In genomic region chr15:25753878-25754277, GRCm38 (mm10) we compare ENCODE assay signal across 15 mouse cellular contexts.
A peak's percentile ranks its signal among the peaks of the same experiment; 100 is the strongest.
DNase-seq lines count a peak whose midpoint lies in the region; ATAC-seq and TF ChIP-seq lines count a peak whose summit lies in the region.
"Had no signal": no experiment of that assay in that cellular context is flagged by ENCODE, and none has a peak within 500 bp of the region (broad histone marks: within the 10 kb centered on the region; RNA-seq: fewer than 3 reads in every experiment).

No protein-coding gene starts in this region.

- H3K4me1 ChIP-seq in ES-E14 (ENCODE audit: control insufficient read depth in 2 of 2, insufficient read depth in 2 of 2, low read length in 2 of 2, poor library complexity in 1 of 2): peaks cover 11 to 12% of the 10 kb centered on the region in 2 experiments
- H3K4me1 ChIP-seq in forebrain, embryonic 11.5 days (replicated peaks; ENCODE audit: control insufficient read depth, insufficient read depth, low read length): peaks cover 23% of the 10 kb centered on the region
- peaks cover 22% of the 10 kb centered on the region for H3K4me1 ChIP-seq in hindbrain, embryonic 14.5 days (replicated peaks; ENCODE audit: control insufficient read depth, insufficient read depth, low read length)
- H3K4me1 ChIP-seq in midbrain, postnatal 0 days (ENCODE audit: insufficient read depth, low read length): peaks cover 7% of the 10 kb centered on the region; the same call in 1 of the 2 replicates
- H3K4me1 ChIP-seq: heart, embryonic 13.5 days had no signal

- H3K9me3 ChIP-seq in ES-E14 (ENCODE audit: control insufficient read depth, insufficient read depth, low read depth, low read length): no peaks in the 10 kb centered on the region
- H3K9me3 ChIP-seq in forebrain, embryonic 11.5 days (ENCODE audit: control insufficient read depth, low read length): no peaks in the 10 kb centered on the region
- H3K9me3 ChIP-seq in hindbrain, embryonic 14.5 days (ENCODE audit: control insufficient read depth, low read length): no peaks in the 10 kb centered on the region
- no peaks in the 10 kb centered on the region for H3K9me3 ChIP-seq in midbrain, postnatal 0 days (ENCODE audit: low read length)
- H3K9me3 ChIP-seq: heart, embryonic 13.5 days had no signal

- H3K4me2 ChIP-seq in forebrain, embryonic 11.5 days (ENCODE audit: low read depth, low read length, severe bottlenecking): peak overlapping the region; percentile 61
- peak overlapping the region; percentile 47 for H3K4me2 ChIP-seq in hindbrain, embryonic 14.5 days (replicated peaks)
- H3K4me2 ChIP-seq in midbrain, postnatal 0 days (ENCODE audit: low read depth, low read length, poor library complexity, severe bottlenecking): peak overlapping the region; percentile 33
- H3K4me2 ChIP-seq: heart, embryonic 13.5 days; limb, embryonic 12.5 days had no signal

- peak; percentile 69 for DNase-seq in ES-E14 (ENCODE audit: low read depth, low spot score)
- peak; percentile 52 for DNase-seq in forebrain, embryonic 11.5 days (ENCODE audit: low spot score)
- no peak for DNase-seq in hindbrain, embryonic 14.5 days (ENCODE audit: low spot score)
- DNase-seq in midbrain, postnatal 0 days (ENCODE audit: low spot score): peak; percentile 40
- no peak for DNase-seq in gastrocnemius, adult 8-10 months (ENCODE audit: low spot score in 2 of 2)
- no peak for DNase-seq in right cerebral cortex, adult 18-20 months
- no peak for DNase-seq in lung, postnatal 14 days
- DNase-seq: adrenal gland, postnatal 25 days; gastrocnemius, adult 2 months; liver, postnatal 0 days had no signal

- H3K36me3 ChIP-seq in ES-E14 (ENCODE audit: control insufficient read depth, insufficient read depth, low read length, poor library complexity, severe bottlenecking): peaks cover 3% of the 10 kb centered on the region
- no peaks in the 10 kb centered on the region for H3K36me3 ChIP-seq in forebrain, embryonic 11.5 days (ENCODE audit: control insufficient read depth, insufficient read depth, low read length)
- H3K36me3 ChIP-seq in hindbrain, embryonic 14.5 days (replicated peaks; ENCODE audit: control insufficient read depth, insufficient read depth): no peaks in the 10 kb centered on the region
- H3K36me3 ChIP-seq in midbrain, postnatal 0 days (ENCODE audit: insufficient read depth, low read length): no peaks in the 10 kb centered on the region

- ATAC-seq in forebrain, embryonic 11.5 days (replicated peaks; ENCODE audit: low FRiP score): peak; percentile 26
- no peak for ATAC-seq in hindbrain, embryonic 14.5 days (ENCODE audit: low FRiP score)
- ATAC-seq in midbrain, postnatal 0 days (ENCODE audit: low FRiP score): no peak
- ATAC-seq: CD4-positive, CD25-positive, alpha-beta regulatory T cell, adult 4 months; inflammation-experienced regulatory T-cells, adult 6 months; liver, postnatal 0 days had no signal

- peak overlapping the region; percentile 61 to 73 for H3K4me3 ChIP-seq in ES-E14 (ENCODE audit: insufficient read depth in 1 of 2, low read depth in 1 of 2, low read length in 2 of 2, poor library complexity in 1 of 2, severe bottlenecking in 1 of 2)
- peak overlapping the region; percentile 38 for H3K4me3 ChIP-seq in forebrain, embryonic 11.5 days (ENCODE audit: low read depth, low read length)
- peak overlapping the region; percentile 24 for H3K4me3 ChIP-seq in hindbrain, embryonic 14.5 days (replicated peaks; ENCODE audit: low read length)
- H3K4me3 ChIP-seq in midbrain, postnatal 0 days (ENCODE audit: low read depth, low read length): peak overlapping the region; percentile 22
- H3K4me3 ChIP-seq: gastrocnemius, adult 2 months; heart, embryonic 13.5 days; limb, embryonic 12.5 days had no signal

- in situ Hi-C loops in ES-E14 (cut with MboI; ENCODE audit: low sequenced_read_pairs in 2 of 2, unreplicated experiment in 2 of 2): no loop called here

- peak overlapping the region; percentile 52; the same call in 1 of the 2 replicates for H3K9ac ChIP-seq in ES-E14 (ENCODE audit: insufficient read depth, low read depth, low read length, poor library complexity, severe bottlenecking)
- peak overlapping the region; percentile 78 for H3K9ac ChIP-seq in forebrain, embryonic 11.5 days (ENCODE audit: low read length)
- peak overlapping the region; percentile 56; the same call in 1 of the 2 replicates for H3K9ac ChIP-seq in hindbrain, embryonic 14.5 days
- no peak overlapping the region for H3K9ac ChIP-seq in midbrain, postnatal 0 days (replicated peaks; ENCODE audit: low read length, poor library complexity, severe bottlenecking)
- H3K9ac ChIP-seq: heart, embryonic 13.5 days; liver, postnatal 0 days had no signal

- no peaks in the 10 kb centered on the region for H3K27me3 ChIP-seq in forebrain, embryonic 11.5 days (ENCODE audit: control insufficient read depth, insufficient read depth, low read length)
- no peaks in the 10 kb centered on the region for H3K27me3 ChIP-seq in hindbrain, embryonic 14.5 days (ENCODE audit: control insufficient read depth, insufficient read depth, low read length)
- H3K27me3 ChIP-seq in midbrain, postnatal 0 days (ENCODE audit: insufficient read depth, low read length): no peaks in the 10 kb centered on the region
- H3K27me3 ChIP-seq: heart, embryonic 13.5 days; limb, embryonic 12.5 days had no signal

- peak overlapping the region; percentile 98 for H3K27ac ChIP-seq in ES-E14 (ENCODE audit: insufficient read depth, low read depth, low read length, poor library complexity, severe bottlenecking)
- peak overlapping the region; percentile 97 for H3K27ac ChIP-seq in forebrain, embryonic 11.5 days (ENCODE audit: low read depth, low read length)
- H3K27ac ChIP-seq in hindbrain, embryonic 14.5 days: peak overlapping the region; percentile 81
- H3K27ac ChIP-seq in midbrain, postnatal 0 days (ENCODE audit: low read depth, low read length): peak overlapping the region; percentile 57
- H3K27ac ChIP-seq: gastrocnemius, adult 2 months; heart, embryonic 13.5 days; kidney, postnatal 0 days; limb, embryonic 12.5 days had no signal

- no peak for TF ChIP-seq CTCF in midbrain, postnatal 0 days (IDR thresholded peaks at IDR 0.05)

TF ChIP-seq in ES-E14, 5 proteins besides CTCF, POLR2A, EP300 and RAD21:
- TF ChIP-seq HCFC1 (IDR thresholded peaks at IDR 0.05; ENCODE audit: borderline replicate concordance, insufficient read depth, low read length) (0 out of 2 replicates have a peak, but pooled peaks have one; percentile 36), ZC3H11A (IDR thresholded peaks at IDR 0.05; ENCODE audit: borderline replicate concordance, low read depth, low read length) (no peak), MAFK (IDR thresholded peaks at IDR 0.05; ENCODE audit: insufficient read depth, low read depth, low read length) (no peak), ZNF384 (IDR thresholded peaks at IDR 0.05; ENCODE audit: low read depth, low read length) (peak; percentile 37; the same call in 1 of the 2 replicates), CHD2 (IDR thresholded peaks at IDR 0.05; ENCODE audit: low read depth, low read length) (0 out of 2 replicates have a peak, but pooled peaks have one; percentile 10)

Comparison
In these comparisons a context has a peak if more than half of its experiments do, and no peak if none do; other contexts are left out.
1. DNase-seq: peak in ES-E14 (single experiment), forebrain, embryonic 11.5 days (single experiment) and midbrain, postnatal 0 days (single experiment); none in hindbrain, embryonic 14.5 days (single experiment), gastrocnemius, adult 8-10 months (0 of 2), right cerebral cortex, adult 18-20 months (single experiment) and lung, postnatal 14 days (single experiment).
2. Peak in every context shown above with its lines, with median percentiles within 50 percentile points of each other: H3K27ac ChIP-seq, H3K4me3 ChIP-seq and H3K4me2 ChIP-seq.